Mouse (Mus musculus) brain, embryonic 14.5 days (tissue): Measurements from ENCODE around the gene Hoxa5.

Source experiments
- CTCF ChIP-seq: fragments of 200-500 bp; IDR thresholded peaks from 2 replicates; pipeline ENCODE4 v1.5.1; 2012; ENCODE audit warnings: inconsistent platforms, mild to moderate bottlenecking, moderate library complexity, borderline replicate concordance; ENCODE audit not compliant: insufficient read depth, insufficient read length; ENCODE audit errors: extremely low read depth
- POLR2A ChIP-seq: fragments of 200-500 bp; IDR thresholded peaks from 2 replicates; pipeline ENCODE4 v1.6.1; 2012; ENCODE audit warnings: mild to moderate bottlenecking, inconsistent platforms, borderline replicate concordance; ENCODE audit not compliant: poor library complexity, insufficient read depth, insufficient read length, severe bottlenecking; ENCODE audit errors: extremely low read depth

DNA sequence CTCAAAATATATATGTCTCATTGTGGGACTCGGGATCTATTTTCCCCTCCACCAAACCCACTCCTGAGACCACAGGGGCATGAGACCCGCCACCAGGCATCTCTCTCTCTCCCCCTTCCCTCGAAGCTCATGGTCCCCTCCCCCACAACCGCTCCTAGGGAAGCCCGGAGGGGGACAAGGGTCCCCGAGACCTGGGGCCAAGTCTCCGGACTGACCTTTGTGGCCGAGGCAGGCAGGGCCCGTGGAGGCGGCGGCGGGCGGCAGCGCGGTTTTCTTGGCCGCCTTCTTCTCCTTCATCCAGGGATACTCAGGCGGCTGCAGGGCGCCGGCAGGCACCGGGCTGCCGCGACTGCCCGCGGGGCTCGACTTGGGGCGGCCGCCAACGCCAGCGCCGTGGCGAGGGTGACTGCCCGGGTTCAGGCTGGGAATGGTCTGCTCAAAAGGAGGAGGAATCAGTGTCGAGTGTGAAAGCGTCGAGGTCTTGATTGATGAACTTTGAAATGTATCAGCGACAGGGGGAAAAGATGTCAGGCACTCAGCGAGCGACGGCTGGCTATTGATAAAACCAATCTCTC, 40.2 kb downstream of the Hoxa5 start:
- TF ChIP-seq CTCF (no peak), POLR2A (no peak)
